Mouse (Mus musculus): ENCODE data around the gene Cdh23. TPM values are rescaled to one million over a fixed set of nuclear protein-coding genes. Genes with fewer than 3 reads are reported as not detected.
A peak's percentile ranks its signal among the peaks of the same experiment; 100 is the strongest.

The Cdh23 gene
- total and polyA plus RNA-seq, 3 experiments, result 0.05 TPM; not detected in 2

GRCm38 (mm10) chr10:60347768-60348610, 348.3 kb downstream of the Cdh23 start:
- DNase-seq (ENCODE audit: low spot score) (no peak), ATAC-seq (ENCODE audit: extremely low read depth, insufficient number of reproducible peaks, low FRiP score, poor library complexity, severe bottlenecking) (peak; percentile 22; the same call in 1 of the 2 replicates)
- H3K36me3 ChIP-seq (replicated peaks), result no peaks in the 10 kb centered on the region
- H3K27me3 ChIP-seq (ENCODE audit: insufficient read depth, low read length), result no peaks in the 10 kb centered on the region
- peaks cover 19% of the 10 kb centered on the region for H3K4me1 ChIP-seq (ENCODE audit: insufficient read depth, low read depth, low read length)
- no peak overlapping the region for H3K4me3 ChIP-seq (ENCODE audit: low read depth, low read length)
- H3K9me3 ChIP-seq (replicated peaks), result no peaks in the 10 kb centered on the region
- TF ChIP-seq POLR2AphosphoS5 (IDR thresholded peaks at IDR 0.05; ENCODE audit: insufficient replicate concordance, low read depth, low read length) (no peak), TAL1 (conservative IDR thresholded peaks at IDR 0.05; ENCODE audit: low read depth, low read length) (no peak), GATA1 (IDR thresholded peaks at IDR 0.05; ENCODE audit: borderline replicate concordance, low read length) (no peak), CTCF (IDR thresholded peaks at IDR 0.05; ENCODE audit: low read depth, low read length) (no peak), GATA2 (IDR thresholded peaks at IDR 0.05; ENCODE audit: borderline replicate concordance, low read depth, low read length) (no peak)

DNA sequence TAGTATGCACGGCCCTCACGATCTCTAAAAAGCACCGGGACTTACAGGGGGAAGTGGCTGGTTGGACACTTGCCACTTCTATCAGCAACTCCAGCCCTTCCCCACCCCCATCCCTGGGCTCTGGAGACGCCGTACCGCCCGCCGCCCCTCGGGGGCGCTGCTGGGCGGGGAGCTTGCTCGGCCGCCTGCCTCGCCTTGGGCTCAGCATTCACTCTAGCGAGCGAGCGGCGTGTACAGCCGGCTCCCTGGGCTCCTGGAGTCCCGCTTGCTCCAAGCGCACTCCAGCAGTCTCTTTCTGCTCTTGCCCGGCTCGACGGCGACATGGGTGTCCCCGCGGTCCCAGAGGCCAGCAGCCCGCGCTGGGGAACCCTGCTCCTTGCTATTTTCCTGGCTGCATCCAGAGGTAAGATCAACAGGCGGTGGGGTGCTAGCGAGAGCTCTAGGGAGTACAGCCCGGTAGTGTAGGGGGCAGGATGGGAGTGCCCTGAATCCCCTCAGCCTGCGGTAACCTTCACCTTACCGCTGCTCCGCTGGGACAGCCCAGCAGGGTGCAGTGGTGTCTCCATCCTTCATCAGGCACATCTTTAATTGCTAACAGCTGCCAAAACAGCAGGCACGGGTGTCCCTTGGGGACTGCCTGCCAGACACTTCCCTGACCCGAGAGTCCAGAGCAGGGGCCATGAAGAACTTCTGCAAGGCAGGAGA, 349.4 kb downstream of the Cdh23 start, which contains the start of gene Vsir:
TSS of gene Vsir (plus strand) at position 151 of the 705 bp plus-strand sequence.
- DNase-seq (ENCODE audit: low spot score) (no peak), ATAC-seq (ENCODE audit: extremely low read depth, insufficient number of reproducible peaks, low FRiP score, poor library complexity, severe bottlenecking) (no peak)
- H3K27me3 ChIP-seq (ENCODE audit: insufficient read depth, low read length), result no peaks in the 10 kb centered on the region
- TF ChIP-seq CTCF (IDR thresholded peaks at IDR 0.05; ENCODE audit: low read depth, low read length) (no peak), GATA1 (IDR thresholded peaks at IDR 0.05; ENCODE audit: borderline replicate concordance, low read length) (no peak), GATA2 (IDR thresholded peaks at IDR 0.05; ENCODE audit: borderline replicate concordance, low read depth, low read length) (no peak), TAL1 (conservative IDR thresholded peaks at IDR 0.05; ENCODE audit: low read depth, low read length) (no peak), POLR2AphosphoS5 (IDR thresholded peaks at IDR 0.05; ENCODE audit: insufficient replicate concordance, low read depth, low read length) (no peak)
- H3K9me3 ChIP-seq (replicated peaks), result no peaks in the 10 kb centered on the region
- H3K4me1 ChIP-seq (ENCODE audit: insufficient read depth, low read depth, low read length), result peaks cover 19% of the 10 kb centered on the region
- no peaks in the 10 kb centered on the region for H3K36me3 ChIP-seq (replicated peaks)
- H3K4me3 ChIP-seq (ENCODE audit: low read depth, low read length), result no peak within 1 kb of the TSS

GRCm38 (mm10) chr10:60346056-60346455, 350.2 kb downstream of the Cdh23 start:
- peaks cover 19% of the 10 kb centered on the region for H3K4me1 ChIP-seq (ENCODE audit: insufficient read depth, low read depth, low read length)
- H3K36me3 ChIP-seq (replicated peaks), result no peaks in the 10 kb centered on the region
- no peaks in the 10 kb centered on the region for H3K27me3 ChIP-seq (ENCODE audit: insufficient read depth, low read length)
- no peak for DNase-seq (ENCODE audit: low spot score)
- no peak for ATAC-seq (ENCODE audit: extremely low read depth, insufficient number of reproducible peaks, low FRiP score, poor library complexity, severe bottlenecking)
- H3K9me3 ChIP-seq (replicated peaks), result no peaks in the 10 kb centered on the region
- no peak overlapping the region for H3K4me3 ChIP-seq (ENCODE audit: low read depth, low read length)
- TF ChIP-seq GATA2 (IDR thresholded peaks at IDR 0.05; ENCODE audit: borderline replicate concordance, low read depth, low read length) (no peak), POLR2AphosphoS5 (IDR thresholded peaks at IDR 0.05; ENCODE audit: insufficient replicate concordance, low read depth, low read length) (no peak), TAL1 (conservative IDR thresholded peaks at IDR 0.05; ENCODE audit: low read depth, low read length) (no peak), CTCF (IDR thresholded peaks at IDR 0.05; ENCODE audit: low read depth, low read length) (no peak), GATA1 (IDR thresholded peaks at IDR 0.05; ENCODE audit: borderline replicate concordance, low read length) (no peak)

DNA sequence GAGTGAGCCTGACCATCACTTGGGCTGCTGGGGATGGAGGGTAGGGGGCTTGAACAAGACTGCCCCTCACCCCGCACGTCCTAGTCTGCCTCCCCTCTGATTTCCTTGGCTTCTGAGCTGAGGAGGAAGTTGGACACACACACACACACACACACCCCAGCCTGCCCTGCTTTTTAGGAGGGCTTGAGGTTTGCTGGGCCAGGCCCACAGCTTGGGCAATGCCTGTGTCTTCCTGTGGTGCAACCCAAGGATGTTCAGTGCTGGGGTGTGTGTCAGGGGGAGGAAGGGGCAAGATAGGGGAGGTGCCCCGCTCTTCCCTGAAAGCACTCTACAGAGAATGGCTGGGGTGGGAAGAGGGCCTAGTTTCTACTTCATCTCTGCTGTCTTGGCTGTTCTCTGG, 352.2 kb downstream of the Cdh23 start:
- H3K4me3 ChIP-seq (ENCODE audit: low read depth, low read length), result no peak overlapping the region
- DNase-seq (ENCODE audit: low spot score) (no peak), ATAC-seq (ENCODE audit: extremely low read depth, insufficient number of reproducible peaks, low FRiP score, poor library complexity, severe bottlenecking) (no peak)

GRCm38 (mm10) chr10:60341528-60341927, 354.8 kb downstream of the Cdh23 start:
- no peaks in the 10 kb centered on the region for H3K4me1 ChIP-seq (ENCODE audit: insufficient read depth, low read depth, low read length)
- ATAC-seq (ENCODE audit: extremely low read depth, insufficient number of reproducible peaks, low FRiP score, poor library complexity, severe bottlenecking) (no peak), DNase-seq (ENCODE audit: low spot score) (no peak)
- H3K9me3 ChIP-seq (replicated peaks), result no peaks in the 10 kb centered on the region
- no peak for TF ChIP-seq POLR2AphosphoS5 (IDR thresholded peaks at IDR 0.05; ENCODE audit: insufficient replicate concordance, low read depth, low read length)
- TF ChIP-seq TAL1 (conservative IDR thresholded peaks at IDR 0.05; ENCODE audit: low read depth, low read length), result no peak
- no peak for TF ChIP-seq GATA2 (IDR thresholded peaks at IDR 0.05; ENCODE audit: borderline replicate concordance, low read depth, low read length)
- TF ChIP-seq GATA1 (IDR thresholded peaks at IDR 0.05; ENCODE audit: borderline replicate concordance, low read length), result no peak
- no peak for TF ChIP-seq CTCF (IDR thresholded peaks at IDR 0.05; ENCODE audit: low read depth, low read length)
- H3K36me3 ChIP-seq (replicated peaks), result no peaks in the 10 kb centered on the region
- H3K4me3 ChIP-seq (ENCODE audit: low read depth, low read length), result no peak overlapping the region
- no peaks in the 10 kb centered on the region for H3K27me3 ChIP-seq (ENCODE audit: insufficient read depth, low read length)

More for the DNA sequence above, 352.2 kb downstream of the Cdh23 start:
- Histone ChIP-seq H3K27me3 (ENCODE audit: insufficient read depth, low read length) (no peaks in the 10 kb centered on the region), H3K36me3 (replicated peaks) (no peaks in the 10 kb centered on the region), H3K9me3 (replicated peaks) (no peaks in the 10 kb centered on the region), H3K4me1 (ENCODE audit: insufficient read depth, low read depth, low read length) (peaks cover 16% of the 10 kb centered on the region; the same call in 1 of the 2 replicates)
- TF ChIP-seq TAL1 (conservative IDR thresholded peaks at IDR 0.05; ENCODE audit: low read depth, low read length), result no peak
- no peak for TF ChIP-seq POLR2AphosphoS5 (IDR thresholded peaks at IDR 0.05; ENCODE audit: insufficient replicate concordance, low read depth, low read length)
- TF ChIP-seq GATA2 (IDR thresholded peaks at IDR 0.05; ENCODE audit: borderline replicate concordance, low read depth, low read length), result no peak

DNA sequence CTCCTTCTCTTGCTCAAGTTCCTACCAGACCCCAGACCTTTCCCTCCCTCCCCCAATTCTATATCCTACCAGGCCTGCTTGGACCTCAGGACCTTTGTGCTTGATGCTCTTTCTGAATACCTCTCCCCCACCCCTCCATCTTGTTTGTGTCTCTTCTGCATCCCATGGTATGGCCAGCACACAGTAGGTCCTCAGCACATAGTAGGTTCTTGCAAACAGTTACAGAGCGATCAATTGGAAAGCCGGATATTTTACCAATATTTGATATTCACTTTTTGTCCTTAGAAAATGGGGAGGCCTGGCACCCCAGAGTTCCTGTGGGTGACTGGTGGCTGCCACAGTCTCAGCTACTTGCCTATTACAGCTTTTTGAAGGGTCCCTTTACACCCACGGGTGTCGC, 361.3 kb downstream of the Cdh23 start:
- DNase-seq (ENCODE audit: low spot score) (no peak), ATAC-seq (ENCODE audit: extremely low read depth, insufficient number of reproducible peaks, low FRiP score, poor library complexity, severe bottlenecking) (no peak)
- H3K27me3 ChIP-seq (ENCODE audit: insufficient read depth, low read length), result no peaks in the 10 kb centered on the region

More for the DNA sequence above, 361.3 kb downstream of the Cdh23 start:
- H3K4me3 ChIP-seq (ENCODE audit: low read depth, low read length), result no peak overlapping the region
- H3K4me1 ChIP-seq (ENCODE audit: insufficient read depth, low read depth, low read length), result 0 out of 2 replicates have a peak, but pooled peaks cover 5% of the 10 kb centered on the region
- TF ChIP-seq CTCF (IDR thresholded peaks at IDR 0.05; ENCODE audit: low read depth, low read length) (no peak), POLR2AphosphoS5 (IDR thresholded peaks at IDR 0.05; ENCODE audit: insufficient replicate concordance, low read depth, low read length) (no peak), GATA1 (IDR thresholded peaks at IDR 0.05; ENCODE audit: borderline replicate concordance, low read length) (no peak), GATA2 (IDR thresholded peaks at IDR 0.05; ENCODE audit: borderline replicate concordance, low read depth, low read length) (no peak), TAL1 (conservative IDR thresholded peaks at IDR 0.05; ENCODE audit: low read depth, low read length) (no peak)
- no peaks in the 10 kb centered on the region for H3K36me3 ChIP-seq (replicated peaks)
- H3K9me3 ChIP-seq (replicated peaks), result no peaks in the 10 kb centered on the region

Measured in G1E (cell line).